Mouse (Mus musculus) liver, embryonic 14.5 days (tissue): ENCODE data around the gene Pgd. TPM values are rescaled to one million over a fixed set of nuclear protein-coding genes. Genes with fewer than 3 reads are reported as not detected.
A peak's percentile ranks its signal among the peaks of the same experiment; 100 is the strongest.

Source experiments
- ATAC-seq: fragments of 200-750 bp; cut with Nextera tagmentation; 2 replicates; pipeline ENCODE4 v1.8.0; 2017; ENCODE audit warnings: moderate number of reproducible peaks, mild to moderate bottlenecking, moderate library complexity; ENCODE audit not compliant: insufficient read depth
- DNase-seq, 3 experiments: peaks; one replicate each; pipeline ENCODE4 v3.0.0-alpha.2; 2012 to 2013; ENCODE audit warnings: low read depth in 3 of 3, low spot score in 3 of 3
- H3K27ac ChIP-seq: fragments of 300-500 bp; sonication (generic); 2 replicates; pipeline ENCODE4 v1.5.1; 2014; ENCODE audit warnings: moderate library complexity, mild to moderate bottlenecking, control low read depth, inconsistent platforms
- H3K27me3 ChIP-seq: fragments of 300-500 bp; sonication (generic); 2 replicates; pipeline ENCODE4 v1.6.1; 2014; ENCODE audit warnings: mild to moderate bottlenecking, low read length, moderate library complexity; ENCODE audit not compliant: control insufficient read depth, insufficient read depth
- H3K36me3 ChIP-seq: fragments of 300-500 bp; sonication (generic); replicated peaks from 2 replicates; pipeline ENCODE4 v1.6.1; 2014; ENCODE audit warnings: low read depth; ENCODE audit not compliant: control insufficient read depth, insufficient read depth
- H3K4me1 ChIP-seq, 2 experiments: fragments of 200-500 bp in 1 of 2; fragments of 300-500 bp in 1 of 2; sonication (generic) in 1 of 2; replicated peaks; 2 replicates each; pipeline ENCODE4 v1.6.1; 2012 to 2014; ENCODE audit warnings: antibody characterized with exemption in 1 of 2, inconsistent platforms in 1 of 2, low read length in 1 of 2; ENCODE audit not compliant: control insufficient read depth in 2 of 2, insufficient read depth in 2 of 2
- H3K4me2 ChIP-seq: fragments of 300-500 bp; sonication (generic); 2 replicates; pipeline ENCODE4 v1.6.1; 2014; ENCODE audit warnings: low read depth, mild to moderate bottlenecking, control low read depth, moderate library complexity
- H3K4me3 ChIP-seq, 2 experiments: fragments of 200-500 bp in 1 of 2; fragments of 300-500 bp in 1 of 2; sonication (generic) in 1 of 2; 2 replicates each; pipeline ENCODE4 v1.5.1; 2012 to 2014; ENCODE audit warnings: low read depth in 2 of 2, low read length in 2 of 2, mild to moderate bottlenecking in 2 of 2, control low read depth in 1 of 2, inconsistent platforms in 1 of 2, moderate library complexity in 1 of 2; ENCODE audit not compliant: insufficient read depth in 1 of 2
- H3K9ac ChIP-seq: fragments of 300-500 bp; sonication (generic); replicated peaks from 2 replicates; pipeline ENCODE4 v1.6.1; 2014; ENCODE audit warnings: mild to moderate bottlenecking, control low read depth, moderate library complexity
- H3K9me3 ChIP-seq: fragments of 300-500 bp; sonication (generic); 2 replicates; pipeline ENCODE4 v1.6.1; 2016; ENCODE audit warnings: low read length, mixed read lengths; ENCODE audit not compliant: control insufficient read depth
- CTCF ChIP-seq: IDR thresholded peaks from 2 replicates; pipeline ENCODE4 v1.5.1; 2016; ENCODE audit warnings: antibody characterized with exemption, low read depth, control low read depth
- EP300 ChIP-seq: IDR thresholded peaks from 2 replicates; pipeline ENCODE4 v1.6.1; 2016; ENCODE audit warnings: antibody characterized with exemption, low read depth
- WGBS: fragments of 180-500 bp; shearing (Covaris S2); extraction: QIAGEN DNeasy Blood & Tissue Kit; methylation state at CpG from one replicate; pipeline ENCODE4 v1.1.7; 2014; ENCODE audit not compliant: insufficient replicate concordance; 5-methylcytosine and 5-hydroxymethylcytosine counted together
- polyA plus RNA-seq, 2 experiments: library from polyadenylated mRNA; depleted of rRNA in 1 of 2; stranded (reverse) in 1 of 2; unstranded in 1 of 2; fragments of >200 nt; fragmentation: Nextera tagmentation in 1 of 2; extraction: Ambion mirVana in 1 of 2; gene quantifications; 2 replicates each; pipeline versions ENCODE4 v1.2.1 to v1.2.3; 2012 to 2014

Gene Pgd
- polyA plus RNA-seq, 2 experiments = 25.5 to 44.6 TPM

- Histone ChIP-seq H3K4me1 (no peaks in the 10 kb centered on the region), H3K36me3 (no peaks in the 10 kb centered on the region), H3K4me3 (no peak overlapping the region), H3K4me2 (no peak overlapping the region), H3K9ac (no peak overlapping the region), H3K9me3 (no peaks in the 10 kb centered on the region), H3K27ac (no peak overlapping the region), H3K27me3 (no peaks in the 10 kb centered on the region)
- TF ChIP-seq CTCF = peak; percentile 64
- no peak for TF ChIP-seq EP300
- WGBS = 38% methylated on average over 4 of the region's 4 CpGs
- DNase-seq = no peak
- ATAC-seq = no peak
These were observed 16.2 kb upstream of the Pgd start for GRCm38 (mm10) chr4:149182755-149183154.

GRCm38 (mm10) chr4:149182192-149182591 lies 15.6 kb upstream of the Pgd start:
- no peak for TF ChIP-seq EP300
- TF ChIP-seq CTCF = no peak
- Histone ChIP-seq H3K9me3 (no peaks in the 10 kb centered on the region), H3K4me2 (no peak overlapping the region), H3K9ac (no peak overlapping the region), H3K4me3 (no peak overlapping the region), H3K27me3 (no peaks in the 10 kb centered on the region), H3K4me1 (no peaks in the 10 kb centered on the region), H3K36me3 (no peaks in the 10 kb centered on the region), H3K27ac (no peak overlapping the region)
- WGBS = 61% methylated on average over 7 of the region's 7 CpGs
- DNase-seq = no peak
- ATAC-seq = no peak

- Histone ChIP-seq H3K4me3 (no peak overlapping the region), H3K27ac (no peak overlapping the region), H3K9me3 (no peaks in the 10 kb centered on the region), H3K27me3 (no peaks in the 10 kb centered on the region), H3K4me1 (no peaks in the 10 kb centered on the region), H3K9ac (no peak overlapping the region), H3K36me3 (no peaks in the 10 kb centered on the region), H3K4me2 (no peak overlapping the region)
- no peak for TF ChIP-seq EP300
- no peak for TF ChIP-seq CTCF
- no peak for DNase-seq
- ATAC-seq = no peak; the same call in 1 of the 2 replicates
- WGBS = 52% methylated on average over 4 of the region's 4 CpGs
These were observed 13.0 kb upstream of the Pgd start for GRCm38 (mm10) chr4:149179573-149179972.

GRCm38 (mm10) chr4:149179160-149179559 lies 12.6 kb upstream of the Pgd start:
- Histone ChIP-seq H3K4me3 (no peak overlapping the region), H3K27me3 (no peaks in the 10 kb centered on the region), H3K9me3 (no peaks in the 10 kb centered on the region), H3K27ac (no peak overlapping the region), H3K36me3 (no peaks in the 10 kb centered on the region), H3K4me2 (no peak overlapping the region), H3K4me1 (no peaks in the 10 kb centered on the region), H3K9ac (no peak overlapping the region)
- ATAC-seq = no peak
- TF ChIP-seq EP300 (no peak), CTCF (no peak)
- WGBS = 70% methylated on average over 7 of the region's 7 CpGs
- no peak for DNase-seq

GRCm38 (mm10) chr4:149178328-149178727 lies 11.8 kb upstream of the Pgd start:
- DNase-seq (no peak), ATAC-seq (no peak)
- WGBS = 59% methylated on average over 7 of the region's 7 CpGs
- TF ChIP-seq EP300 (no peak), CTCF (no peak)
- H3K27me3 ChIP-seq = no peaks in the 10 kb centered on the region
- H3K4me3 ChIP-seq = no peak overlapping the region
- no peak overlapping the region for H3K27ac ChIP-seq
- no peaks in the 10 kb centered on the region for H3K36me3 ChIP-seq
- no peak overlapping the region for H3K9ac ChIP-seq
- 0 out of 4 replicates have a peak, but pooled peaks cover 0 to 2% of the 10 kb centered on the region in 2 experiments for H3K4me1 ChIP-seq
- H3K4me2 ChIP-seq = no peak overlapping the region
- no peaks in the 10 kb centered on the region for H3K9me3 ChIP-seq
